Mouse (Mus musculus) brain, adult 2 months (tissue): ENCODE measurements at regions not wholly inside any gene's neighbourhood (a gene's known extent, or its start where the extent isn't known, plus 50 kb on each side); places are given as distances from the start of the nearest gene placed in this dataset.

ENCODE experiments used
- DNase-seq: peaks from one replicate; pipeline ENCODE4 v3.0.0; 2011; ENCODE audit warnings: low read depth, low spot score

GRCm38 (mm10) chr1:44957125-44957524 lies 354.2 kb upstream of the Col3a1 start:
- no peak for DNase-seq

GRCm38 (mm10) chr1:44987171-44987570 lies 324.2 kb upstream of the Col3a1 start:
- DNase-seq = no peak

DNA sequence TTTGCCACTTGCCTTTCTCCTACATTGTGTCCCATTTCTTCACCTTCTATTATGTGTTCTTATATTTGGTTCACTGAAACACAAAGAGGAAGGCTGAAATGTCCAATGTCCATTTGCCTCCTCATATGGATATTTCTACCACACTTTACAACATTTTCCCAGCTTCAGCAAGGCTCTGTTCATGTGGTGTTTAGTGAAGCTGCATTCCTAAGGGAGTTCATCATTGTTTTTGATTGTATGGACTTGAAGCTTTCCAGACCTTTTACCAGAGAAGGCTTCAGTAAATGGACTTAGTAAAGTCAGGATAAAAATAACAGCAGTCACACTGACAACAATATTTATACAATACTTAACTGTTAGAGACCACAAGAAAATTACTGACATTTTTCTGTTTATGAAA lies 290.8 kb upstream of the Col3a1 start:
- DNase-seq = no peak

GRCm38 (mm10) chr1:45021234-45021633 lies 290.1 kb upstream of the Col3a1 start:
- DNase-seq = peak; percentile 17

DNA sequence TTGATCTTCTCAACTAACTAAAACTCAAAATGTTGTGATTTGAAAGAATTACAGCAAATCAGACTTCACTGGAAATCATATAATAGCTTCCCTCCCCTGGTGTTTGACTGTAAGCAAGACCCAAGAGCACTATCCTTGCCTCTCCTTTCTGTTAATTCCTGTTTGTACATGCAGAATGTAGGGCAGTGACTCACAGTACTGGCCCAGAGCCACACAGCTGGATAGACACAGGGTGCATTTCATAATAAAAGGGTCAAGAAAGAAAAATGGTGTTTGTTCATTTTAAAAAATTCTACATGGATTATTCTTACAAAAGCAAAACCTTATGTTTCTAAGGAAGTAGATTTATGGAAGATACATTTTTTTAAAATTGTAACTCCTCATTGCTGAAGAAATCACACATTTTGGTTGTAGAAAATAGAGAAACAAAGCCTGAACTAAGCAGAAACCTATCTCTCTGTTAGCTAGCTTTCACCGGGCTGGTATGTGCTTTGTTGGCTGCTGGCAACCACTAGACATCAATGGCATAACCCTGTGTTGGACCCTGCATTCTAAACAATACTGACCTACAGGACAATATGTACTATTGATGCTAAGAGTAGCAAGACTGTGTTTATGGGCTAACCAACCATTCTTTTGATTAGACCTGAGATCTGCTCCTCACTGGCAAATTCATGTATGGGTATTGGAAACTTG lies 289.0 kb upstream of the Col3a1 start:
- peak; percentile 61 for DNase-seq

GRCm38 (mm10) chr1:45023336-45023735 lies 288.0 kb upstream of the Col3a1 start:
- no peak for DNase-seq

DNA sequence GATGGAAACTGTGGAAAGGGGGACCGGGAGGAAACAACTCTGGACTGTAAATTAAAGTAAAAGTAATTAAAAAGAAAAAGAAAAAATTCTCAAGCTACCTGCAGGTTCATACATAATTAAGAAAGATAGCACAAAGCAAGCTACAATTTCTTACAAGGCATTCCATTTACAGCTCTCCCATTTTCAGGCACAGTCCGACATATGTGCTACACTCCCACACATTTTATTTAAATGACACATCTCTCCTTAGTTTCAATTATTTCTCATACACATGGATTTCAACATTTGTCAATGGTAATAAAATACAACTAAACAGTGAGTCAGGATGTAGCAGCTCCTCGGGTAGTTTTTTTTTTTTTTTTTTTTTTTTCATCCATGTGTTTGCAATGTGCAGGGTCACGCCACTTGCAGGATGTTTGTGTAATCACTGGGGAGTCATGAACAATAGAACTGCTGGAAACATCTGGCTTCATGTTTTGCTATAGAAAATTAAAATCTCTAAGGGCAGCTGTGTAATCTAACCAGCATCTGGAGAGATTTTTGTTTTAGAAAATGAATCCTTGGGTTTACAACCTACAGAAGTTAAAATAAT lies 279.8 kb upstream of the Col3a1 start:
- DNase-seq = peak; percentile 56

DNA sequence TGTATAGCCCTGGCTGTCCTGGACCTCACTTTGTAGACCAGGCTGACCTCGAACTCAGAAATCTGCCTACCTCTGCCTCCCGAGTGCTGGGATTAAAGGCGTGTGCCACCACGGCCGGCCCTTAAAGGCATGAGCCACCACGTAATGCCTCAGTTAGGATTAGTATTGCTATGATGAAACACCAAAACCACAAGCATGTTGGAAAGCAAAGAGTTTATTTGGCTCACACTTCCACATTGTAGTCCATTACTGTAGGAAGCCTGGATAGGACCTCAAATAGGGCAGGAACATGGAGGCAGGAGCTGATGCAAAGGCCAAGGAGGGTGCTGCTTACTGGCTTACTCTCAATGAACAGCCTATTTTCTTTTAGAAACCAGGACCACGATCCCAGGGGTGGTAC lies 278.0 kb upstream of the Col3a1 start:
- DNase-seq = no peak

GRCm38 (mm10) chr1:45041328-45041727 lies 270.0 kb upstream of the Col3a1 start:
- DNase-seq = no peak

DNA sequence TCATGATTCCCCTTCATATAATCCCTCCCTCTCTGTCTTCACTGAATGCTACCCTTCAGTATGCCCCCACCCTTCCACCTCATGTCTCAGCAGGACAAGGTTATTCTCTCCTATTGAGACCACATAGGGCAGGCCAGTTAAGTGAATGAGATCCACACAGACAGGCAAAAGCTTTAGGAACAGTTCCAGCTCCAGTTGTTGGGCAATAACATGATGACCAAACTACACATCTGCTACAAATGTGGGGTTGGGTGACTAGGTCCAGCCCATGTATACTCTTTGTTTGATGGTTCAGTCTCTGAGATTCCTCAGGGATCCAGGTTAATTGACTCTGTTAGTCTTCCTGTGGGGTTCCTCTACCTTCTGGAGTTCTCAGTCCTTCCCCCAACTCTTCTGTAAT lies 269.5 kb upstream of the Col3a1 start:
- DNase-seq = no peak

DNA sequence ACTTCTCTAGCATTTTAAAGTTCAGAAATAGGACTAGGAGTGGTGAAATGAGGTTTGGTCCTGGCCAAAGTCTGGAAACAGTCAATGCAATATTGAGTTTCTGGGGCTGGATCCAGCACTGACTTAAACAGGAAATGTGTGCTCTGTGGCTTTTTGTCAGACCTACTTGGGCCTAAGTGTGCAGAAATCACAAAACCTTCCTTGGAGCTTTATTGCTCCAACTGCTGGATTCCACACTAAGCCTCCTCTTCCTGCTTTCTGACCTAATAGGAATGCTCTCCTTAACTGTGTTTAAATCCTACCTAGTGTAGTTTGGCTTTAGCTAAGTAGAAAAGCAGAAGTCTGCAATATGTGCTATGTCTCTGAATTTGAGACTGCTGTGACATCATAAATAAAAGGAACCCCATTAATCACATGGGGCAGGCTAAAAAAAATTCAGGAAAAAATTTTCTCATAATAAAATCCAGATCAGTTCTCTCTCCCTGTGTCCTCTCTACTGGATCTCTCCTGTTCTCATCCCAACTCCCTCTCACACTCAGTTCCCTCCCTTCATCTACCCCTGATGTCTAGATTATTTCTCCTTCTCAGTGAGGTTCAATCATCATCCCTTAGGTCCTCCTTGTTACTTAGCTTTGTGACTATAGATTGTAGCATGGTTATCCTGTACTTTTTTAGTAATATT lies 268.0 kb upstream of the Col3a1 start:
- no peak for DNase-seq

- no peak for DNase-seq
These were observed 220.3 kb upstream of the Col3a1 start for GRCm38 (mm10) chr1:45090841-45091535.

GRCm38 (mm10) chr1:45100966-45101365 lies 210.4 kb upstream of the Col3a1 start:
- no peak for DNase-seq

DNA sequence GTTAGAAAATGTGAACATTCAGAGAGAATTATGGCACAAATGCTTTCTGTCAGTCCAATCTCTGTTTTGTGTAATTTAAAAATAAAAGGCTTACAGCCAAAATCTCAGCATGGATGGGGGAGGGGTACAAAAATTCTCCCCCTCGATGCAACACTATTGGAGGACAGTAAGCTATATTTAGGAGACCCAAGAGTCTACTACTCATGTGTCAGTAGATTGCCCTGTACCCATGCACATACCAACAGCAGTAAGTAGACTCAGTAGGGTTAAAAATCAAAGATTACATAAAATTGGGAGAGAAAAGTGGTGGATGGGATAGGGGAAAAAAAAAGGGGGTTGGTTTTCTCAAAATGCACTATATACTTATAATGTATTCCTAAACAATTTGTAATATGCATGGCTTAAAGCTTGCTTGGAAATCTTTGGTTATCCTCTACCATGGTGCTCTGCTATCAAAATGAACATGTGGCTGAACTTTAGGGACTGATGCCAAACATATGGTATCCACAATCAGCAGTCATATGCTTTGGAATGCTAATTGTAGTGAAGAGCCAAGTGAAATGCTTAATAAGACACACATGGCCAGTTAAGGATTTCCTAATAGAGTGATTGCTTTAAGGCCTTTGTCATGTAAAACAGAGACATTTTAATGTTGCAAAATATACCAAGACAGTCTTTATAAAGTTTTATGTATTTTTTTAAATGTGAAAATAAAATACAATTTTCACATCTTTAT lies 194.8 kb upstream of the Col3a1 start:
- peak; percentile 11 for DNase-seq

DNA sequence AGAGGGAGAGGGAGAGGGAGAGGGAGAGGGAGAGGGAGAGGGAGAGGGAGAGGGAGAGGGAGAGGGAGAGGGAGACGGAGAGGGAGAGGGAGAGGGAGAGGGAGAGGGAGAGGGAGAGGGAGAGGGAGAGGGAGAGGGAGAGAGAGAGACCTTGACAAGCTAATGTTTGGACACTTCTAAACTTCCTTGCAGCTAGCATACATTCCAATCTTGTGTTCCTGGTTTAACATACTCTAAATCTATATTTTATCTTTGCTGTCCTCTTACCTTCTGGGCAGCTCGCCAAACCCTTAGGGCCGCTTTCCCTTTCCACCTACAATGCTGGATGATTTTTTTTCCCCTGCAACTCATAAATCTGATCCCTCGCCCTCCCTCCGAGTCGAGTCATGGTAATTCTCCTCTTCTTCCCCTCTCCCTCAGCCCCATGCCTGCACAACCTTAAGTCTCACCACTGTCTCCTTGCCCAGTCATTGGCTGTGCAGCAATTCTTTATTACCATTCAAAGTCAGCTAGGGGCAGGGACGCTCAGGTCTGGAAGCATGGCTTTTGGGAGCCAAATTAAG lies 176.1 kb upstream of the Col3a1 start:
- peak; percentile 3 for DNase-seq

DNA sequence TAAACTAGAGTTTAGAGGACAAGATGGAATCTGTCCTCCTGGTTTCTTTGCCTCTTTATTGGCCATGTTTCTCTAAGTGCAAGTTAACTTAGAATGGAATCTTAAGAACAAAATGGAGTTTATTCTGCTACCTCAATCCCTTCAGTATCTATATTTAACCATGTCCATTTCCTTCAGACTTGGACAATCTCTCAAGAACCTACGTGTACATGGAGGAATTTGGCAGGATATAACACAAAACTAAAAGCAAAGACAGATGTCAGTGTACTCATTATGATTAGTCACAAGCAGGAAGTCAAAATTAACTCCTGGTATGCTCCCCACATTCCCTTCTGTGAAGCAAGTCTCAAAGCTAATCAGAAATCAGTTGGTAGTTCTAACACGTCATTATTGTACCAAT lies 164.3 kb upstream of the Col3a1 start:
- DNase-seq = peak; percentile 5

GRCm38 (mm10) chr1:45181632-45182031 lies 129.7 kb upstream of the Col3a1 start:
- no peak for DNase-seq

GRCm38 (mm10) chr1:45185341-45185740 lies 126.0 kb upstream of the Col3a1 start:
- no peak for DNase-seq

- DNase-seq = no peak
These were observed 103.4 kb upstream of the Col3a1 start for GRCm38 (mm10) chr1:45207926-45208325.

- peak; percentile 46 for DNase-seq
These were observed 95.1 kb upstream of the Col3a1 start for GRCm38 (mm10) chr1:45216272-45216671.
